Mouse (Mus musculus) spleen, adult 18-20 months (tissue): ENCODE measurements around the gene Rnf208.
A peak's percentile ranks its signal among the peaks of the same experiment; 100 is the strongest.

ENCODE experiments used
- DNase-seq, 2 experiments: peaks; one replicate each; pipeline ENCODE4 v3.0.0; 2022; ENCODE audit warnings: mixed read lengths in 2 of 2

Rnf208 gene

DNA sequence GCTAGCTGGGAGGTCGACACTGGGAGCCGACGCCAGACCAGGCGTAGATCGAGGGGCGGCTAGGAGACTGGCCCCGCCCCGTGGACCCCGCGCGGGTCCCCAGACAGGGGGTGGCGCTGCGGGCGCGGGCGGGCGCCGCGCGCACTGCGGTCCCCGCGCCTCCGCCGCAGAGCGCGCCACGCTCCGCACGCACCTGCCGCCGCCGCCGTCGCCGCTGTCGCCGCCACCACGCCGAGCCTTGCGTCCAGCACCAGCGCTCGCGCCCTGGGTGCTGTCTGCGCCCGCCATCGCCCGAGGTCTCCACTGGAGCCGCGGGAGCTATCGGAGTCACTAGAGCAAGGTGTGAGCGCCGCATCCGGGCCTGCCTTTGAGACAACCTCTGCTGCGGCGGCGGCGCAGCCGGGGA lies at the start of gene Rnf208, which contains the start of gene Cysrt1:
TSS of gene Rnf208 (plus strand) at position 155 of the 406 bp plus-strand sequence.
TSS of gene Cysrt1 (minus strand) at position 352 of the 406 bp plus-strand sequence.
- no peak for DNase-seq

DNA sequence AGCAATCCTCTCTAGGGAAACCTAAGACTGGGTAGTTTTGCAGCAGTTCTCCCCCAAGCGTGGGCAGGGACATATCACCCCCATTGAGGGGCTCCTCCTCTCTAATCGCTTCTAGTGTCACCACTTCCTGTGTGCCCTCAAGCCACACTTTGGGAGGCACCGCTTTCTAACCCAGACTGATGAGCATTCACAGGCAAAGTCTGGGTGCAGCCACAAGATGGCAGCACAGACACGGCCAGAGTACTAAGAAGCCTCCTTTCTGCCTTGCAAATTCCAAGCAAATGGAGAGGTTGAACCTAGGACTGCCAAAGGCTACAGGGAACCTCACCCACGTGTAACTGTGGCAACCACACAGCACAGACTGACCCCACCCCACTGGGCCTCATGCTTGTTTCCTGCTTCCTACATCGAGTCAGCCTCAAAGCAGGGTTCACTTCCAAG lies 48.7 kb upstream of the Rnf208 start:
- DNase-seq, result peak; percentile 67 to 78

DNA sequence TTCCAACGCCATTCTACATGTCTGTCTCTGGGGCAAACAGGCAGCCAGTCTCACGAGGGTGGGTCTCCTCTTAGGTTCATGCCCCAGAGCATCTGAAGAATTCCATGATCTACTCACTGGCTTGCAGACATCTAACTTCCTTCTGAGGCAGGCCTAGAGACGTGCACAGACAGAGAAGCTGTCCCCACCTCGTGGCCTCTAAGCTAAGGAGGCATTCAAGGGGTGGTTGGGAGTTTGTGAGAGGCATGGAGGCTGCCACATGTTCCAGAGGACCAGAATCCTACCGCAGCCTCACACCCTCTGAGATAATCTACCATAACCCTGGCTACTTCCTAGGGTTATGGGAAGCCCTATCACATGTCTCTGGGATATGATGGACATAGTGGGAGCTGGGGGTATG lies 48.0 kb upstream of the Rnf208 start:
- DNase-seq, result peak in 1 of 2 experiments; percentile 13

GRCm38 (mm10) chr2:25194486-25195171 lies 47.4 kb upstream of the Rnf208 start:
- peak; percentile 43 to 50 for DNase-seq

DNA sequence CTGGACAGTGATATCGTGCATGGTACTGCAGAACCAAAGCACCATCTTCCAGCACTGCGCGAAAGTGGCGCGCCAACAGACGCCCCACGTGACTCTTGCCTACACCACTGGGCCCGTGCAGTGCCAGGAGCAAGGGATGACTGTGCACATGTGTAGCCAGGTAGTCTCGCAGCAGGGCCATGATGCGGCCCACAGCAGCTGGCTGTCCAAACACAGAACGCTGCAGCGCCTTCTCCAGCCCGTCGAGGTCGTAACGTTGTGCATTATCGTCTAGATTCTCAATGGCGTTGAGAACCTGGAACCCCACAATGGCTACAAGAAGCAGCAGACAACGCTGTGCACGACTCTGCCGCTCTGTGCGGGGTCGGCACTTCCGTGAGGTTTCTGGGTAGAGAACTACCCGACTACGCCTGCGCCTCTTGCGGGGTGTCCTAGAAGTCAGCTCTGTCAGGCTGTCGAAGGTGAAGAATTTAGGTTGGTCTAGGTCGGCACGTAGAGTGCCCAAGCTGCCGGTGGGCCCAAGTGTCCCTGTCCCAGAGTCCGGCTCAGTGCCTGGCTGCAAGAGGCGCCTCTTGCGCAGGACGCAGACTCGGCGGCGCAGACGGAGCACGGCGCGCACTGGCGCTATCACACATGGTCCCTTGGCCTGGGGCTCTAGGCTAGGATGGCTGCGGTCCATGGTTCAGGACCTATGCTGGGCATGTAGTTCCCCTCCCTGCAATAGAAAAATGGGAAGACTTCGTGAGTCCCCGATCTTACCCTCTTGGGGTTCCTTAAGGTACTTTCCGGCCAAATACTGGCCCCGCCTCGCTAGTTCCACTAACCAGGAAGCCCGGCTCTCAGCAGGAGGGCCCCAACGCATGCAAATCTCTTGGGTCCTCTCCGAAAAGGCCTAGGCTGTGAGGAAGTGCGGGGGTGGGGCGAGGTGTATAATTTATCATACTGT lies 46.6 kb upstream of the Rnf208 start:
- DNase-seq, result peak; percentile 86 to 89

- peak; percentile 78 to 89 for DNase-seq
Observed at GRCm38 (mm10) chr2:25196172-25196954, 45.7 kb upstream of the Rnf208 start, which contains the start of gene Tor4a. Gene Tor4a, minus strand, starts transcription at chr2:25196886.

GRCm38 (mm10) chr2:25197191-25197590 lies 44.9 kb upstream of the Rnf208 start:
- peak in 1 of 2 experiments; percentile 21 for DNase-seq

- no peak for DNase-seq
Observed at GRCm38 (mm10) chr2:25197946-25198345, 44.1 kb upstream of the Rnf208 start.

- DNase-seq, result no peak
Observed at GRCm38 (mm10) chr2:25200631-25201030, 41.4 kb upstream of the Rnf208 start.

DNA sequence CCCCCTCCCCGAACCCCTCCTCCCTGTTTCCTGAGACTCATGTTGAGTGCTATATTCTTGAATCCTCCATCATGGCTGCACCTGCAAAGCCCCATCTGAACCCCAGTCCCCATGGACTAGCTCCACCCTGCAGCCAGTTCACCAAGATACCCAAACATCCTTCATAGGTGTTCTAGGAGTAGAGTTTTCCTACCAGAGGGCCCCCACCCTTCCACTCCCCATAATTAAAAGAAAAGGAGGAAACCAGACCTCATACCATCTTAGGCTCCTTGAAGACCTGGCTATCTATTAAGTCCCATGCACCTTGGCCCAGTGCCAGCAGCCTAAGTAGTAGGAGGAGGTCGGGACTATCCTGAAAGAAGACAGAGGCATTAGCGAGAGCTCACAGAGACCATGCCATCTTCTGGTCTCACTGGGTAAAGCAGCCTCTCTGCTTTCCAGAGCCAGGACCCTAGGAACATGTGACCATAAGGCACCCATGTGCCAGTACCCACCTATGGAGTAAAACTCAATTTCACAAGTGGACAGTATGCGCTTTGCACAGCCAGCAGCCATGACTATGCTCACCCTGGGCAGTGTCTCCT lies 38.3 kb upstream of the Rnf208 start:
- DNase-seq, result no peak

DNA sequence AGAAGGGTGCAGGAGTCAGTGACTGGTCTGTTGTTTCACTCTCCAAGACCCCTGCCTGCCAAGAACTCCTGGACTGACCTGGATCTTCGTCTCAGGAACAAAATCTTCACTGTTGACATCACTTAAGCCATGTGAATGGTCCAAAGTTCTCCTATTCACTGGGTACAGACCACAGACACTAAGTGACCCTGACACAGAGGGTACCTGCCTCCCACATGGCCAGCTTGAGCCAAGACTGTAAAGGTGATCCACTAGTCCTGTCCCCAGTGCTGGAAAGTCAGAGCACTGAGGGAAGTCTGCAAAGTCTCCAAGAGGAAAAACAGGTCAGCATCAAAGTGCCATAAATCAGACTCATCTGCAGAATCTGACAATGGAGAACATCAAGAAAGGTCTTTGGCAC lies 34.5 kb upstream of the Rnf208 start:
- no peak for DNase-seq

DNA sequence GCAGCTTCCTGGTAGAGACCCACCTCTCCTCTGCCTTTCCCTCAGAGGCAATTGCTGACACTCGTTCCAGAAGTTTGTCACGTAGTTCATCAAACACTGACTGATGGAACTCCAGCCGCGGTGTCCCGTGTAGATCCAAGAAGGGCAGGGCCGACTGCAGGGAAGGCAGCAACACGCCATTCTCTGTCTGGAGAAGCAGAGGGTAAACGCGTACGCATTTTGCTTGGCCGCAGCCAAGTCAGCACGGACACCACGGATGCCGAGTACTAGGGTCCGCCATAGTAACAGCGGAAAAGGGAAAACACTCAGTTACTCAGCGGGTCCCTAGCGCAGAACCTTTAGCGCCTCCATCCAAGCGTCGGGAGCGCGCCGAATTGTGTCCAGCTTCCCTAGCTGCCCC lies 31.4 kb upstream of the Rnf208 start:
- no peak for DNase-seq

DNA sequence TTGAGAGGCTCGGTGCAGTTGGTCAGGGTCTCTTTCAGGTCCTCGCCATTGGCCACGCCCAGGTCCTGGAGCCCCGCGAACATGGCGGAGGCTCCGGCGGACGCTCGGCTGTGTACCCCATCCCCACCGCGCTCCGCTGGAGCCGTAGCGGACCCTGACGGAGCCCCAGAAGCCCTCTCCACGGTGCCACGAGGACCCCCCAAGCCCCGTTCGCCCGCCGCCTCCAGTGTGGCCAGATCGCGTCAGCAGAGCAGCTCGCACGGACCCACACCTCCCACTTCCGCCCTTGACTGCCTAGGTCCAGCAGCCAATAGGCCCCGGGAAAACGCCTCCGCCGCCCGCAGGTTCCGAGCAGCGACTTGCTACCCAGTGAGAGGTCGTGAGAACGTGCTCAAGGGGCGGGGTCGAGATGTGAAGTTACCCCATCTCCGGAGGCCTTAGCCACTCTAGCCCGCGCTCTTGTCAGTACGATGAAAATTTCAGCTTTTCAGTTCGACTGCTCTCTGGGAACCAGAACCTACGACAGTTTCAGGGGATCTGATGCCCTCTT lies 30.9 kb upstream of the Rnf208 start, which contains the start of gene Nelfb:
TSS of gene Nelfb (minus strand) at position 369 of the 550 bp plus-strand sequence.
- DNase-seq, result peak; percentile 86 to 91

DNA sequence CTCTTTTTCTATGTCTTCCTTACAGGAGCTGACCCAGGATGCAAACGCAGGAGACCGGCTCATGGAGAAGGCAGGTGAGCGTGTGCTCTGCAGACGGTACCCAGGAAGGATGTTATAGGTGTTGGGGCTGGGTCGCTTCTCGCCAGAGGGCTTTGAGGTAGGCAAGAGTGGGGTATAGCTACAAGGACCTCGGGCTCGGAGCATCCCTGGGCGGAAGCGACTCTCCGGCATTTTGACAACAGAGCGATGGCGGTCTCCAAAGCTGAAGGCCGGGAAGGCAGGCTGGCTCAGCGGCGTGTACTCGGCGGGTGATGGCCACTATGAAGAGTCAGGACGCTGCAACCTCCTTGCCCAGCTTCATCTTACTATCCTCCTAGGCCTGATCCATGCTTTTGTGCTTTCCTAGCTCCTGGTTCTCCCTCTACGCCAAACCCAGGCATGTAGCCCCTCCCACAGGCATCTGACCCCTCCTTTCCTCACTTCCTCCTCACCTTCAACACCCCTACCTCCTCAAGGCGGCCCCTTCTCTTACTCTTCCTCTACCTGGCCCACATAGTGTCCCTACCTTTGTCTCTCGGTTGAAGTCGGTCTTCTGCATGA lies 28.7 kb upstream of the Rnf208 start:
- no peak for DNase-seq

- no peak for DNase-seq
Observed at GRCm38 (mm10) chr2:25214444-25214843, 27.6 kb upstream of the Rnf208 start, which contains the start of gene Stpg3. Gene Stpg3, minus strand, starts transcription at chr2:25214637.

- no peak for DNase-seq
Observed at GRCm38 (mm10) chr2:25217666-25218065, 24.4 kb upstream of the Rnf208 start.

DNA sequence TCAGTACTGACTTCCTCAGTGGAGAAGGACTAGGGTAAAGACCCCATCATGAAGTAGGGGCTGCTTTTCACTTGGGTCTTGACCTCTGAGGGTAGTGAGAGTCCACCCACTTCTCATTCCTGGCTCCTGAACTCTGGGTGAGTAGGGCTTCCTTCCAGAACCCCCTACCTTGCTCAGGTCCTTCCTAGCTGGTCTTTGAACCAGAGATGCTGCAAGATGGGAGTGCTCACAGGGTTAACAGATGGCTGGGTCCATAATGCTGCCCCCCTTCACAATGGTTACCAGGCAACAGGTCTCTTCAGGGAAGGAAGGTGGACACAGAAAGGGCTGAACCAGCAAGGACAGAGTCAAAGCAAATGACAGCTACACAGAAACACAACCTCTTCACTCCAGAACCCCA lies 23.6 kb upstream of the Rnf208 start, which contains the start of gene Fam166a:
TSS of gene Fam166a (plus strand) at position 301 of the 400 bp plus-strand sequence.
- DNase-seq, result no peak

DNA sequence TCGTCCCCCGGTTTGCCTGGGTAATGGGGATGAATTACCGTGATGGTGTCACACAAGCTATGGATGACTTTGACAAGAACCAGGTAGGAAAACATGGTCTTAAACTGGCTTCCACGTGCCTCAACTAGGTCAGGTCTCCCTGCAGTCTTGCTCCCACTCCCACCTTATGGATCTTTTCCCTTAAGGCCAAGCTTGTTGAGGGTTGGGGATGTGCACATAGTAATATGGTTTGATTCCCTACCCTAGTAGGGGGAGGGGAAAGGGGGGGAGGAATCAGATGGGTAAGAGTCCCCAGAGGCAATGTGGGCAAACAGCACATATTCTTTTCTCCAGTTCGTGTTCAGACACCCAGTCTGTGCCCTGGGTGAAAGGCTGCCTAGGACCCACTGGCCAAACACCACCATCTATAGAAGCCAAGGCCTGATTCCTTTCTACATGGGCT lies 20.7 kb upstream of the Rnf208 start:
- no peak for DNase-seq

GRCm38 (mm10) chr2:25223681-25224491 lies 18.2 kb upstream of the Rnf208 start:
- peak; percentile 75 to 78 for DNase-seq

DNA sequence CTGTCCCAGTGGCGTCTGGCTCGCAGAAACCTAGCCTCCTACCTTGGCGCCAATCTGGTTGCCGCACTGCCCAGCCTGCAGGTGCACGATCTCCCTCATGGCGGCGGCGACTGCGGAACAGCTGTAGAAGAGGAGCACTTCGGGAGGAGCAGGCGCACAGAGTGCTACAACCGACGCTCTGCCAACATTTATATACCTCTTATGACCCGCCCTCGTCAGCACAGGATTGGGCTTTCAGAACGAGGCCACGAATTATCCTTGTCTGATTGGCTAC lies 17.6 kb upstream of the Rnf208 start, which contains the start of gene Tubb4b:
TSS of gene Tubb4b (minus strand) at position 211 of the 274 bp plus-strand sequence.
- no peak for DNase-seq
